Mouse (Mus musculus) hindbrain, postnatal 0 days (tissue): ENCODE measurements around the gene Ssh2. TPM values are rescaled to one million over a fixed set of nuclear protein-coding genes. Genes with fewer than 3 reads are reported as not detected.

Source experiments
- ATAC-seq: fragments of 200-750 bp; cut with Nextera tagmentation; 2 replicates; pipeline ENCODE4 v1.8.0; 2017; ENCODE audit warnings: mild to moderate bottlenecking, moderate TSS enrichment, moderate library complexity
- DNase-seq: peaks from one replicate; pipeline ENCODE4 v3.0.0-alpha.2; 2015; ENCODE audit warnings: low spot score
- H3K27ac ChIP-seq: fragments of 300-500 bp; sonication (generic); 2 replicates; pipeline ENCODE4 v1.5.1; 2014; ENCODE audit warnings: mild to moderate bottlenecking
- H3K27me3 ChIP-seq: fragments of 300-500 bp; sonication (generic); 2 replicates; pipeline ENCODE4 v1.6.1; 2014; ENCODE audit warnings: low read length, mixed read lengths; ENCODE audit not compliant: insufficient read depth
- H3K36me3 ChIP-seq: fragments of 300-500 bp; sonication (generic); 2 replicates; pipeline ENCODE4 v1.6.1; 2014; ENCODE audit warnings: low read length, mixed read lengths; ENCODE audit not compliant: insufficient read depth
- H3K4me1 ChIP-seq: fragments of 300-500 bp; sonication (generic); 2 replicates; pipeline ENCODE4 v1.6.1; 2014; ENCODE audit warnings: antibody characterized with exemption, low read length, mixed read lengths; ENCODE audit not compliant: insufficient read depth
- H3K4me2 ChIP-seq: fragments of 300-500 bp; sonication (generic); 2 replicates; pipeline ENCODE4 v1.6.1; 2014; ENCODE audit warnings: low read depth, mild to moderate bottlenecking, low read length, moderate library complexity, mixed read lengths
- H3K4me3 ChIP-seq: fragments of 300-500 bp; sonication (generic); 2 replicates; pipeline ENCODE4 v1.5.1; 2014; ENCODE audit warnings: low read length
- H3K9ac ChIP-seq: fragments of 300-500 bp; sonication (generic); replicated peaks from 2 replicates; pipeline ENCODE4 v1.6.1; 2014; ENCODE audit warnings: mild to moderate bottlenecking, low read length, moderate library complexity, mixed read lengths
- H3K9me3 ChIP-seq: fragments of 300-500 bp; sonication (generic); 2 replicates; pipeline ENCODE4 v1.6.1; 2016; ENCODE audit warnings: low read length, mixed read lengths
- CTCF ChIP-seq: IDR thresholded peaks from 2 replicates; pipeline ENCODE4 v1.5.1; 2016; ENCODE audit warnings: antibody characterized with exemption, control low read depth, low read depth
- WGBS: fragments of 180-500 bp; shearing (Covaris S2); extraction: QIAGEN DNeasy Blood & Tissue Kit; methylation state at CpG from one replicate; pipeline ENCODE4 v1.1.7; 2014; 5-methylcytosine and 5-hydroxymethylcytosine counted together
- polyA plus RNA-seq: library from polyadenylated mRNA; unstranded; fragments of >200 nt; fragmentation: Nextera tagmentation; extraction: Ambion mirVana; gene quantifications from 2 replicates; pipeline ENCODE4 v1.2.1, GENCODE M21; 2015
- total RNA-seq: library from RNA; depleted of rRNA; stranded (reverse); fragments of >200 nt; gene quantifications from 2 replicates; pipeline ENCODE4 v1.2.3, GENCODE M21; 2014

Gene Ssh2
- total and polyA plus RNA-seq, 2 experiments from 2014 or later = 10.9 to 30.1 TPM

GRCm38 (mm10) chr11:77444939-77445338 is 228.9 kb downstream of the Ssh2 start:
- no peaks in the 10 kb centered on the region for H3K27me3 ChIP-seq
- H3K9ac ChIP-seq = no peak overlapping the region
- no peak for TF ChIP-seq CTCF
- peaks cover 21% of the 10 kb centered on the region for H3K36me3 ChIP-seq
- DNase-seq (no peak), ATAC-seq (no peak)
- H3K4me1 ChIP-seq = no peaks in the 10 kb centered on the region
- no peak overlapping the region for H3K27ac ChIP-seq
- H3K9me3 ChIP-seq = no peaks in the 10 kb centered on the region
- H3K4me2 ChIP-seq = no peak overlapping the region
- no peak overlapping the region for H3K4me3 ChIP-seq
- WGBS = 62% methylated on average over 2 of the region's 2 CpGs

GRCm38 (mm10) chr11:77446628-77447041 is 230.5 kb downstream of the Ssh2 start:
- H3K27me3 ChIP-seq = no peaks in the 10 kb centered on the region
- H3K9ac ChIP-seq = no peak overlapping the region
- no peaks in the 10 kb centered on the region for H3K4me1 ChIP-seq
- ATAC-seq (0 out of 2 replicates have a peak, but pooled peaks have one; percentile 55), DNase-seq (peak; percentile 71)
- no peak overlapping the region for H3K4me2 ChIP-seq
- no peaks in the 10 kb centered on the region for H3K9me3 ChIP-seq
- no peak overlapping the region for H3K4me3 ChIP-seq
- H3K36me3 ChIP-seq = peaks cover 22% of the 10 kb centered on the region
- 56% methylated on average over 6 of the region's 6 CpGs for WGBS
- H3K27ac ChIP-seq = no peak overlapping the region
- peak; percentile 83 for TF ChIP-seq CTCF

- Histone ChIP-seq H3K27ac (no peak overlapping the region), H3K4me1 (no peaks in the 10 kb centered on the region), H3K4me2 (no peak overlapping the region), H3K4me3 (no peak overlapping the region), H3K9me3 (no peaks in the 10 kb centered on the region), H3K36me3 (peaks cover 26% of the 10 kb centered on the region), H3K27me3 (no peaks in the 10 kb centered on the region), H3K9ac (no peak overlapping the region)
- ATAC-seq = no peak
- 93% methylated on average over 7 of the region's 7 CpGs for WGBS
- no peak for TF ChIP-seq CTCF
- no peak for DNase-seq
Measured at GRCm38 (mm10) chr11:77449224-77449623, 233.1 kb downstream of the Ssh2 start.

- ATAC-seq (no peak), DNase-seq (no peak)
- no peaks in the 10 kb centered on the region for H3K4me1 ChIP-seq
- no peak overlapping the region for H3K27ac ChIP-seq
- no peak overlapping the region for H3K9ac ChIP-seq
- no peak overlapping the region for H3K4me3 ChIP-seq
- H3K4me2 ChIP-seq = no peak overlapping the region
- no peak for TF ChIP-seq CTCF
- H3K36me3 ChIP-seq = peaks cover 30% of the 10 kb centered on the region
- no peaks in the 10 kb centered on the region for H3K9me3 ChIP-seq
- WGBS = 91% methylated on average over 2 of the region's 2 CpGs
- H3K27me3 ChIP-seq = no peaks in the 10 kb centered on the region
Measured at GRCm38 (mm10) chr11:77451670-77452069, 235.6 kb downstream of the Ssh2 start.

GRCm38 (mm10) chr11:77453388-77453787 is 237.3 kb downstream of the Ssh2 start:
- Histone ChIP-seq H3K27me3 (no peaks in the 10 kb centered on the region), H3K9ac (no peak overlapping the region), H3K4me2 (no peak overlapping the region), H3K4me1 (no peaks in the 10 kb centered on the region), H3K4me3 (no peak overlapping the region), H3K9me3 (no peaks in the 10 kb centered on the region), H3K27ac (no peak overlapping the region), H3K36me3 (peaks cover 30% of the 10 kb centered on the region)
- no peak for TF ChIP-seq CTCF
- no peak for DNase-seq
- 94% methylated on average over 2 of the region's 2 CpGs for WGBS
- no peak for ATAC-seq

- ATAC-seq = no peak
- Histone ChIP-seq H3K4me3 (no peak overlapping the region), H3K27ac (no peak overlapping the region), H3K4me2 (no peak overlapping the region), H3K36me3 (peaks cover 16% of the 10 kb centered on the region; the same call in 1 of the 2 replicates), H3K9me3 (no peaks in the 10 kb centered on the region), H3K27me3 (0 out of 2 replicates have a peak, but pooled peaks cover 4% of the 10 kb centered on the region), H3K4me1 (no peaks in the 10 kb centered on the region), H3K9ac (no peak overlapping the region)
- TF ChIP-seq CTCF = no peak
- 75% methylated on average over 9 of the region's 9 CpGs for WGBS
- no peak for DNase-seq
Measured at GRCm38 (mm10) chr11:77455770-77456510, 239.9 kb downstream of the Ssh2 start.

- Histone ChIP-seq H3K36me3 (peaks cover 16% of the 10 kb centered on the region; the same call in 1 of the 2 replicates), H3K9ac (no peak overlapping the region), H3K4me3 (no peak overlapping the region), H3K4me1 (no peaks in the 10 kb centered on the region), H3K27me3 (0 out of 2 replicates have a peak, but pooled peaks cover 4% of the 10 kb centered on the region), H3K4me2 (no peak overlapping the region), H3K27ac (no peak overlapping the region), H3K9me3 (no peaks in the 10 kb centered on the region)
- ATAC-seq (no peak; the same call in 1 of the 2 replicates), DNase-seq (peak; percentile 73)
- TF ChIP-seq CTCF = no peak
- WGBS = 53% methylated on average over 6 of the region's 6 CpGs
Measured at GRCm38 (mm10) chr11:77456866-77457265, 240.8 kb downstream of the Ssh2 start.
